Mouse (Mus musculus) MEL (cell line): ENCODE measurements around the gene Man2a1.

ENCODE experiments used
- CHD1 ChIP-seq: IDR thresholded peaks from 2 replicates; pipeline ENCODE4 v1.6.1; 2012; ENCODE audit warnings: low read depth, mild to moderate bottlenecking, inconsistent platforms, low read length, improper control_type of control experiment
- MAX ChIP-seq: IDR thresholded peaks from 2 replicates; pipeline ENCODE4 v1.6.1; 2011; ENCODE audit warnings: low read length, improper control_type of control experiment
- TCF12 ChIP-seq: IDR thresholded peaks from 2 replicates; pipeline ENCODE4 v1.6.1; 2014; ENCODE audit warnings: low read depth, mild to moderate bottlenecking, inconsistent platforms, low read length, improper control_type of control experiment, moderate library complexity

DNA sequence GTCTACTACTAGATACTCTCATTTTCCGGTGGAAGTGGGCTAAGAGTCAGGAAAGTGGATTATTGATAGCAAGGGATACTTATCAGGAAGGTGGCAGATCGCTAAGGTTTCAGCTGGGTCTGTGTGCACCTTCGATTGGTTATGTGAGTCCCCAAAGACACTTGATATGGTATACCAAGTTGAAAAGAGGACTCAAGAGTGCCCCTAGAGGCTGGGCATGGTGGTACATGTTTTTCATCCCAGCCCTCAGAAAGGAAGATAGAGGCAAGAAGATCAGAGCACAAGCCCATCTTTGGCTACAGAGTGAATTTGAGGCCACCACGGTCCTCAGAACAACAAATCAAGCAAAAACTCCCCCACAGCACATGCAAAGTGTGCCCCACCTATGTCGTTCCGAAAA, 25.3 kb upstream of the Man2a1 start:
- TF ChIP-seq TCF12 (no peak), MAX (no peak), CHD1 (no peak)
